Mouse (Mus musculus) heart, postnatal 0 days (tissue): Measurements from ENCODE around the gene Golt1a. TPM values are rescaled to one million over a fixed set of nuclear protein-coding genes. Genes with fewer than 3 reads are reported as not detected.

Experiments used
- ATAC-seq: fragments of 200-750 bp; cut with Nextera tagmentation; 2 replicates; pipeline ENCODE4 v1.8.0; 2017; ENCODE audit warnings: low read depth, moderate number of reproducible peaks, moderate library complexity; ENCODE audit not compliant: insufficient read depth
- DNase-seq: peaks from one replicate; pipeline ENCODE4 v3.0.0-alpha.2; 2016; ENCODE audit warnings: low spot score
- H3K27ac ChIP-seq: fragments of 300-500 bp; sonication (generic); 2 replicates; pipeline ENCODE4 v1.5.1; 2014; ENCODE audit warnings: low read depth, mild to moderate bottlenecking
- H3K27me3 ChIP-seq: fragments of 300-500 bp; sonication (generic); 2 replicates; pipeline ENCODE4 v1.6.1; 2014; ENCODE audit warnings: low read length, mixed read lengths; ENCODE audit not compliant: control insufficient read depth, insufficient read depth
- H3K36me3 ChIP-seq: fragments of 300-500 bp; sonication (generic); replicated peaks from 2 replicates; pipeline ENCODE4 v1.6.1; 2014; ENCODE audit warnings: low read length, mixed read lengths; ENCODE audit not compliant: control insufficient read depth, insufficient read depth
- H3K4me1 ChIP-seq: fragments of 300-500 bp; sonication (generic); 2 replicates; pipeline ENCODE4 v1.6.1; 2014; ENCODE audit warnings: antibody characterized with exemption; ENCODE audit not compliant: control insufficient read depth, insufficient read depth
- H3K4me2 ChIP-seq: fragments of 300-500 bp; sonication (generic); 2 replicates; pipeline ENCODE4 v1.6.1; 2014; ENCODE audit warnings: low read depth, mild to moderate bottlenecking, low read length, moderate library complexity
- H3K4me3 ChIP-seq: fragments of 300-500 bp; sonication (generic); 2 replicates; pipeline ENCODE4 v1.5.1; 2014; ENCODE audit warnings: low read depth, low read length
- H3K9ac ChIP-seq: fragments of 300-500 bp; sonication (generic); replicated peaks from 2 replicates; pipeline ENCODE4 v1.6.1; 2014; ENCODE audit warnings: low read depth, low read length, mixed read lengths
- H3K9me3 ChIP-seq: fragments of 300-500 bp; sonication (generic); replicated peaks from 2 replicates; pipeline ENCODE4 v1.6.1; 2016; ENCODE audit warnings: low read length; ENCODE audit not compliant: control insufficient read depth
- CTCF ChIP-seq: IDR thresholded peaks from 2 replicates; pipeline ENCODE4 v1.5.1; 2016; ENCODE audit warnings: antibody characterized with exemption, control low read depth, low read depth
- EP300 ChIP-seq: IDR thresholded peaks from 2 replicates; pipeline ENCODE4 v1.6.1; 2016; ENCODE audit warnings: antibody characterized with exemption, low read depth
- whole genome bisulfite sequencing: fragments of 180-500 bp; shearing (Covaris S2); extraction: QIAGEN DNeasy Blood & Tissue Kit; methylation state at CpG from one replicate; pipeline ENCODE4 v1.1.7; 2014; 5-methylcytosine and 5-hydroxymethylcytosine counted together
- polyA plus RNA-seq: library from polyadenylated mRNA; unstranded; fragments of >200 nt; fragmentation: Nextera tagmentation; extraction: Ambion mirVana; gene quantifications from 2 replicates; pipeline ENCODE4 v1.2.1, GENCODE M21; 2015
- total RNA-seq: library from RNA; depleted of rRNA; stranded (reverse); fragments of >200 nt; gene quantifications from 2 replicates; pipeline ENCODE4 v1.2.3, GENCODE M21; 2014; ENCODE audit warnings: low replicate concordance

Golt1a gene
- total and polyA plus RNA-seq, 2 experiments from 2014 or later: not detected

- TF ChIP-seq EP300 (no peak), CTCF (no peak)
Measured at GRCm38 (mm10) chr1:133287880-133288279, 21.7 kb upstream of the Golt1a start.

DNA sequence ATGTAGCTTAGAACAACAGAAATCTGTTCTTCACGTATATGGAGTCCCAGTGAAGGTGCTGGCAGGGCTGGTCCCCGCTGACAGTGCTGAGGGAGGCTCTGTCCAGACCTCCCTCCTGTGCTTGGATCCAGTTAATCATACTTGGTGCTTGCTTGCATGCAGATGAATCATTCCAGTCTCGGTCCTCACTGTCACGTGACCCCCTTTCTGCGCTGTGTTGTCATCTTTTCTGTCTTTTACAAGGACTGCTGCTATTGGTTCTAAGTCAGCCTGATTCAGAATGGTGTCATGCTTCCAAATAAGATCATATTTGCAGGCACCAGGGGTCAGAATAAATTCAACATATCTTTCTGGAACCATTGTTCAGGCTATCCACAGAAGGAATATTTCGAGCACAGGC, 17.7 kb upstream of the Golt1a start:
- no peak overlapping the region for H3K9ac ChIP-seq
- H3K9me3 ChIP-seq: no peaks in the 10 kb centered on the region
- peaks cover 9% of the 10 kb centered on the region; the same call in 1 of the 2 replicates for H3K4me1 ChIP-seq
- no peak overlapping the region for H3K27ac ChIP-seq
- TF ChIP-seq CTCF (no peak), EP300 (no peak)
- no peak overlapping the region for H3K4me2 ChIP-seq
- WGBS: 90% methylated on average over 6 of the region's 6 CpGs
- H3K4me3 ChIP-seq: no peak overlapping the region
- no peak for ATAC-seq
- H3K27me3 ChIP-seq: no peaks in the 10 kb centered on the region
- peaks cover 23% of the 10 kb centered on the region for H3K36me3 ChIP-seq
- no peak for DNase-seq

More at GRCm38 (mm10) chr1:133287880-133288279, 21.7 kb upstream of the Golt1a start:
- peaks cover 8% of the 10 kb centered on the region; the same call in 1 of the 2 replicates for H3K4me1 ChIP-seq
- DNase-seq (no peak), ATAC-seq (no peak)
- no peaks in the 10 kb centered on the region for H3K9me3 ChIP-seq
- H3K4me2 ChIP-seq: no peak overlapping the region
- H3K27ac ChIP-seq: no peak overlapping the region
- no peak overlapping the region for H3K9ac ChIP-seq
- no peak overlapping the region for H3K4me3 ChIP-seq
- WGBS: 91% methylated on average over 12 of the region's 12 CpGs
- peaks cover 41% of the 10 kb centered on the region for H3K36me3 ChIP-seq
- no peaks in the 10 kb centered on the region for H3K27me3 ChIP-seq

- no peaks in the 10 kb centered on the region for H3K9me3 ChIP-seq
- H3K27me3 ChIP-seq: no peaks in the 10 kb centered on the region
- peaks cover 9% of the 10 kb centered on the region; the same call in 1 of the 2 replicates for H3K4me1 ChIP-seq
- H3K4me2 ChIP-seq: no peak overlapping the region
- H3K36me3 ChIP-seq: peaks cover 16% of the 10 kb centered on the region
- H3K27ac ChIP-seq: no peak overlapping the region
- TF ChIP-seq EP300: no peak
- TF ChIP-seq CTCF: no peak
- H3K4me3 ChIP-seq: no peak overlapping the region
- no peak for DNase-seq
- H3K9ac ChIP-seq: no peak overlapping the region
- no peak for ATAC-seq
Measured at GRCm38 (mm10) chr1:133292608-133293007, 17.0 kb upstream of the Golt1a start.

GRCm38 (mm10) chr1:133296376-133296775, 13.2 kb upstream of the Golt1a start:
- Histone ChIP-seq H3K36me3 (peaks cover 3% of the 10 kb centered on the region), H3K27ac (peak overlapping the region; percentile 62; the same call in 1 of the 2 replicates), H3K4me3 (no peak overlapping the region), H3K9me3 (no peaks in the 10 kb centered on the region), H3K27me3 (no peaks in the 10 kb centered on the region), H3K4me2 (no peak overlapping the region), H3K9ac (no peak overlapping the region), H3K4me1 (peaks cover 9% of the 10 kb centered on the region; the same call in 1 of the 2 replicates)
- DNase-seq (peak; percentile 88), ATAC-seq (peak; percentile 93)
- no peak for TF ChIP-seq EP300
- no peak for TF ChIP-seq CTCF
- WGBS: 40% methylated on average over 9 of the region's 9 CpGs

DNA sequence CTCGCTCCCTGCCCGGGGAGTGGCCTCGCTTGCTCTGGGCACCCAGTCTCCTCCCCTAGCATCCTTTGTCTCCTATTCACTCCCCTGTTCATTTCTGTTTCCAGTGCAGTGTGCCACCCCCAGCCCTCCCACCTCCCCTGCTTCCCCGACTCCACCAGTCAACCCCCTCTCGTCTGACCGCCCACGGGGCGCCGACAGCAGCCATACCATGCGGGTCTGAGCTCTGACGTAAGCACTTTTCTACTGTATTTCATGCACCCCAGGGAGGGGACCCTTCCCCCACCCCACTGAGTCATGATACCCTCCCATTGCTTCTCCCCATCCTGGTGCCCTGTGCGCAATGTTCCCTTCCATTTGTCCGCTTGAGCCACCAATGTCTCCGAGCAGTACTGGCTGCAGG, 10.8 kb upstream of the Golt1a start:
- no peak for DNase-seq
- no peaks in the 10 kb centered on the region for H3K9me3 ChIP-seq
- no peaks in the 10 kb centered on the region for H3K36me3 ChIP-seq
- TF ChIP-seq CTCF (no peak), EP300 (no peak)
- H3K4me1 ChIP-seq: peaks cover 17% of the 10 kb centered on the region; the same call in 1 of the 2 replicates
- no peak for ATAC-seq
- H3K4me2 ChIP-seq: no peak overlapping the region
- WGBS: 53% methylated on average over 14 of the region's 14 CpGs
- no peaks in the 10 kb centered on the region for H3K27me3 ChIP-seq
- no peak overlapping the region for H3K9ac ChIP-seq
- no peak overlapping the region for H3K27ac ChIP-seq
- H3K4me3 ChIP-seq: no peak overlapping the region

GRCm38 (mm10) chr1:133302540-133302939, 7.1 kb upstream of the Golt1a start:
- no peaks in the 10 kb centered on the region for H3K36me3 ChIP-seq
- no peaks in the 10 kb centered on the region for H3K27me3 ChIP-seq
- no peak for TF ChIP-seq CTCF
- TF ChIP-seq EP300: no peak
- peaks cover 7% of the 10 kb centered on the region; the same call in 1 of the 2 replicates for H3K4me1 ChIP-seq
- DNase-seq (peak; percentile 72), ATAC-seq (peak; percentile 77)
- H3K9ac ChIP-seq: no peak overlapping the region
- no peaks in the 10 kb centered on the region for H3K9me3 ChIP-seq
- 15% methylated on average over 3 of the region's 3 CpGs for WGBS
- no peak overlapping the region for H3K4me2 ChIP-seq
- no peak overlapping the region for H3K4me3 ChIP-seq
- H3K27ac ChIP-seq: peak overlapping the region; percentile 77
